Mouse (Mus musculus) forebrain, embryonic 16.5 days (tissue): Measurements from ENCODE around the gene Aldh9a1. TPM values are rescaled to one million over a fixed set of nuclear protein-coding genes. Genes with fewer than 3 reads are reported as not detected.

Source experiments
- ATAC-seq: fragments of 200-750 bp; cut with Nextera tagmentation; 2 replicates; pipeline ENCODE4 v1.8.0; 2017; ENCODE audit warnings: mild to moderate bottlenecking, moderate library complexity
- H3K27ac ChIP-seq: fragments of 300-500 bp; sonication (generic); 2 replicates; pipeline ENCODE4 v1.5.1; 2014; ENCODE audit warnings: low read length, control low read depth
- H3K27me3 ChIP-seq: fragments of 300-500 bp; sonication (generic); replicated peaks from 2 replicates; pipeline ENCODE4 v1.6.1; 2014; ENCODE audit warnings: low read length; ENCODE audit not compliant: control insufficient read depth, insufficient read depth
- H3K36me3 ChIP-seq: fragments of 300-500 bp; sonication (generic); 2 replicates; pipeline ENCODE4 v1.6.1; 2014; ENCODE audit not compliant: control insufficient read depth, insufficient read depth
- H3K4me1 ChIP-seq: fragments of 300-500 bp; sonication (generic); replicated peaks from 2 replicates; pipeline ENCODE4 v1.6.1; 2014; ENCODE audit warnings: low read length; ENCODE audit not compliant: control insufficient read depth, insufficient read depth
- H3K4me2 ChIP-seq: fragments of 300-500 bp; sonication (generic); 2 replicates; pipeline ENCODE4 v1.6.1; 2014; ENCODE audit warnings: mild to moderate bottlenecking, low read length, control low read depth
- H3K4me3 ChIP-seq: fragments of 300-500 bp; sonication (generic); replicated peaks from 2 replicates; pipeline ENCODE4 v1.5.1; 2014; ENCODE audit warnings: mild to moderate bottlenecking, low read length, control low read depth
- H3K9ac ChIP-seq: fragments of 300-500 bp; sonication (generic); replicated peaks from 2 replicates; pipeline ENCODE4 v1.6.1; 2014; ENCODE audit warnings: low read depth, low read length, control low read depth
- H3K9me3 ChIP-seq: fragments of 300-500 bp; sonication (generic); 2 replicates; pipeline ENCODE4 v1.6.1; 2016; ENCODE audit warnings: low read length; ENCODE audit not compliant: control insufficient read depth
- WGBS: fragments of 180-500 bp; shearing (Covaris S2); extraction: QIAGEN DNeasy Blood & Tissue Kit; methylation state at CpG from one replicate; pipeline ENCODE4 v1.1.7; 2014; 5-methylcytosine and 5-hydroxymethylcytosine counted together
- microRNA-seq: library from miRNA; unstranded; fragments of <30 nt; microRNA quantifications from one replicate; pipeline ENCODE4, GENCODE M21; 2017
- polyA plus RNA-seq: library from polyadenylated mRNA; unstranded; fragments of >200 nt; fragmentation: Nextera tagmentation; extraction: Ambion mirVana; gene quantifications from 2 replicates; pipeline ENCODE4 v1.2.1, GENCODE M21; 2015

The Aldh9a1 gene
- polyA plus RNA-seq, 1 experiment from 2014 or later, result 32.6 TPM

GRCm38 (mm10) chr1:167393281-167393680, 43.5 kb downstream of the Aldh9a1 start:
- H3K4me2 ChIP-seq, result peak overlapping the region; percentile 73
- no peaks in the 10 kb centered on the region for H3K36me3 ChIP-seq
- peaks cover 11% of the 10 kb centered on the region for H3K4me1 ChIP-seq
- peak overlapping the region; percentile 62 for H3K4me3 ChIP-seq
- H3K9me3 ChIP-seq, result no peaks in the 10 kb centered on the region
- ATAC-seq, result peak; percentile 25
- H3K27ac ChIP-seq, result peak overlapping the region; percentile 30; the same call in 1 of the 2 replicates
- under 1% methylated on average over 15 of the region's 15 CpGs for whole genome bisulfite sequencing
- H3K27me3 ChIP-seq, result peaks cover 3% of the 10 kb centered on the region
- peak overlapping the region; percentile 57 for H3K9ac ChIP-seq

DNA sequence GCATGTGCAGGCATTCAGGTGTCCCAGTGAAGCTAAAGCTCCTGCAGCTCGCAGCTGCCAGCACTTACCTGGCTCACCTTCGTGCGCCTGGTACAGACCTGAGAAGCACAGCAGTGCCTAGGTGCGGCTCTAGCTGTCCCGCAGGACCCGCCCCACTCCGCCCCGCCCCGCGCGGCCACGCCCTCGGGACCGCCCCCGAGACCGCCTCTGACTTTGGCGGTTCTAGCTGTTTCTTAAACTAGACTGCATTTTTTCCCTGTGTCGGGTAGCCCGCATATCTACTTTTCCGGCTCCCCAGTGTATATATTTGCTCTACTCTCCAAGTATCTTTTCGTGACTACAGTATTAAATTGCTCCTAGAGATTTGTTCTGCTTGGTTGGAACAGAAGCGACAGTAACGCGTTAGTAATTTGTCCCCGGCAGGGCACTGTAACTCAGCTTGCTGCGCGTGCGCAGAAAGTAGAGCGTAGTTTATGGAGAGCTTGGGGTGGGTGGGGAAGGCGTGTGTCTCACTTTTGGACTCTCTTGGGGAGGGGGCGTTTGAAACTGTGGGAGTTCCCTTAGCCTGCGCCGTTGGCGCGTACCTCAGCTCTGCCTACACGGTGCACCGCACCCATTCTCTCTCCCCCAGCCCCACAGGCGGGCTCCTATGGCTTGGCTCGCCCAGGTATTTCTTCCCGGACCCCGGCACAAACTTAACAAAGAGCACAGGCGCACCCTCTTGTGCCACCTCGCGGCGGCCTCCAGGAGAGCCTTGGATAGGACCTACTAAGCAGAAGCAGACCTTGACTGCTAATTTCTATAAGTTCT, 44.1 kb downstream of the Aldh9a1 start, which contains the start of gene Mgst3:
Gene Mgst3, minus strand, starts transcription at position 159 of the 810 bp plus-strand sequence.
- Histone ChIP-seq H3K27ac (peak within 1 kb of the TSS; percentile 81), H3K36me3 (no peaks in the 10 kb centered on the region), H3K4me2 (peak within 1 kb of the TSS; percentile 73), H3K9ac (peak within 1 kb of the TSS; percentile 72), H3K4me1 (peaks cover 11% of the 10 kb centered on the region), H3K27me3 (peaks cover 3% of the 10 kb centered on the region), H3K9me3 (no peaks in the 10 kb centered on the region), H3K4me3 (peak within 1 kb of the TSS; percentile 62)
- peak; percentile 95 for ATAC-seq
- WGBS, result under 1% methylated on average over 45 of the region's 45 CpGs

DNA sequence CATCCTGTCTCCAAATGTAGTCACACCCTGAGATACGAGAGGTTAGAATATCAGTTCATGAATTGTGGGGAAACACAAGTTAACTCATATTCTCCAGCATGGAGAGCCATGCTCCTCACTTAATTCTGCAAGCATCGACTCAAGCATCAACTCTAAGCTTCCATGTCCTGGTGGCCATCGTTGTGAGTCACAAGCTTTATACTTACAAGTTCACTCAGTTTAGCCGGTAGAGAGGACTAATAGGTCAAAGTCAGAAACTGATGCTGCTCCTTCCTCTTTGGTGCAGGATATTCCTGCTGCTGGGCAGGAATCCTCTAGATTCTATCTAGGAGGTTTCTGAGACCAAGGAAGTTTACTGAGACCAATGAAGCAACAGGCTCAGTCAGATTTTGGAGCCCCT, 55.4 kb downstream of the Aldh9a1 start:
- no peak for ATAC-seq
- no peak overlapping the region for H3K4me3 ChIP-seq
- WGBS, result 85% methylated on average over 4 of the region's 4 CpGs
- peaks cover 9% of the 10 kb centered on the region; the same call in 1 of the 2 replicates for H3K27me3 ChIP-seq
- no peaks in the 10 kb centered on the region for H3K9me3 ChIP-seq
- H3K27ac ChIP-seq, result no peak overlapping the region
- no peak overlapping the region for H3K4me2 ChIP-seq
- H3K36me3 ChIP-seq, result no peaks in the 10 kb centered on the region
- no peak overlapping the region for H3K9ac ChIP-seq
- H3K4me1 ChIP-seq, result no peaks in the 10 kb centered on the region

DNA sequence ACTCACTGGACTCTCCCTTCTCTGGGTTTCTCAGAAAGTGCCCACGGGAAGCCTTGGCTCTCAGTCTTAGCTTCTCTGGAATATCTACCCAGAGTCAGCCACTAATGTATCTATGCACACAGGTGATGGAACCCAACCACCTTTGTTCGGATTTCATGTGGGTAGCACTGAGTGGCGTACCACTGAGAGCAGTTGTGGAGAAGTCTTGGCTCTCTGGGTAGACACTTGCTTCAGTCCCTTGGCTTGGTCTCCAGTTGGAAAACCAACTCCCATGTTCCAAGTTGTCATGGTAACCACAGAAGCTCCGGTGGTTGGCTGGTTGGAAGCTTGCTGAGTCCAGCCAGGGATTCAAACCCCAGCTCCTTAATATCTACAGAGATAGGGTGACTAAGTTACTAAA, 59.8 kb downstream of the Aldh9a1 start:
- Histone ChIP-seq H3K4me3 (no peak overlapping the region), H3K36me3 (no peaks in the 10 kb centered on the region), H3K27ac (no peak overlapping the region), H3K27me3 (0 out of 2 replicates have a peak, but pooled peaks cover 5% of the 10 kb centered on the region), H3K9ac (no peak overlapping the region), H3K4me2 (no peak overlapping the region), H3K9me3 (no peaks in the 10 kb centered on the region), H3K4me1 (no peaks in the 10 kb centered on the region)
- no peak for ATAC-seq
- WGBS, result 79% methylated on average over 4 of the region's 4 CpGs

- Histone ChIP-seq H3K4me1 (no peaks in the 10 kb centered on the region), H3K4me2 (no peak overlapping the region), H3K27ac (no peak overlapping the region), H3K9ac (no peak overlapping the region), H3K27me3 (0 out of 2 replicates have a peak, but pooled peaks cover 5% of the 10 kb centered on the region), H3K9me3 (no peaks in the 10 kb centered on the region), H3K36me3 (no peaks in the 10 kb centered on the region), H3K4me3 (no peak overlapping the region)
- ATAC-seq, result no peak
- WGBS, result 77% methylated on average over 12 of the region's 12 CpGs
Measured at GRCm38 (mm10) chr1:167411991-167412715, 62.4 kb downstream of the Aldh9a1 start.

DNA sequence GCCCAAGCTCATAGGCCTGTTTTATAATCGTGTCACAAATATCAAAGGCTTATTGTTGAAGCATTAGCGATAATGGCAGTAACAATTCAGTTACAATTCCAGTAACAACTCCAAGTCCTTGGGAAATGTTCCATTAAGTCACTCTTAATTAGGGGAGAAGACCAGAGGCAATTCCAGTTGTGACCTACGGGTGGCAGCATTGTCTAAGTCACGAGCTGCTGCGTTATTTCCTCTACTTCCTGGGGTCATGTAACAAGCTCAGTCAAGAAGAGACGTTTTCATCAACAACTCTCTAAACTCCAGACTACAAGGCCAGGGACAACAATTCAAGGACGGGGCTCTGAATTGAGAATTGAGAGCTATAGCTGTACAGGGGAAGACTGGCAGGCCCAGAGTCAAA, 65.1 kb downstream of the Aldh9a1 start:
- Histone ChIP-seq H3K36me3 (no peaks in the 10 kb centered on the region), H3K9me3 (no peaks in the 10 kb centered on the region), H3K4me3 (no peak overlapping the region), H3K4me2 (no peak overlapping the region), H3K27me3 (0 out of 2 replicates have a peak, but pooled peaks cover 2% of the 10 kb centered on the region), H3K4me1 (no peaks in the 10 kb centered on the region), H3K9ac (no peak overlapping the region), H3K27ac (no peak overlapping the region)
- WGBS, result 2% methylated on average over 7 of the region's 7 CpGs
- ATAC-seq, result peak; percentile 64

Small RNAs within 50 kb of the gene (microRNA-seq; reads per million reads assigned to microRNA genes)
- gene Gm25911, result 1.2 reads per million

Other genes with a start within 250 kb of the Aldh9a1 start
- gene Uck2, start 64.7 kb upstream of the Aldh9a1 start, polyA plus RNA-seq, result 62.7 and 70.3 TPM in 2 replicates
- gene Tmco1, start 41.6 kb upstream of the Aldh9a1 start, polyA plus RNA-seq, result 74.3 and 79.7 TPM in 2 replicates
- gene Mgst3, start 43.9 kb downstream of the Aldh9a1 start, polyA plus RNA-seq, result 93.1 and 109 TPM in 2 replicates
- gene Lrrc52, start 116.8 kb downstream of the Aldh9a1 start, polyA plus RNA-seq, result not detected in 2 replicates
- gene Rxrg, start 248.4 kb downstream of the Aldh9a1 start, polyA plus RNA-seq, result 40.5 and 61.1 TPM in 2 replicates